Mouse (Mus musculus) E14TG2a.4 (cell line): ENCODE data around the gene Ralgapa2.

ENCODE experiments used
- H3K27me3 ChIP-seq: 2 replicates; pipeline ENCODE4 v1.6.1; 2014; ENCODE audit warnings: low read length, control low read depth; ENCODE audit not compliant: insufficient read depth
- H3K36me3 ChIP-seq: 2 replicates; pipeline ENCODE4 v1.6.1; 2014; ENCODE audit warnings: low read length, control low read depth; ENCODE audit not compliant: insufficient read depth
- H3K4me1 ChIP-seq: replicated peaks from 2 replicates; pipeline ENCODE4 v1.6.1; 2014; ENCODE audit warnings: low read depth, low read length, control low read depth
- H3K4me3 ChIP-seq: replicated peaks from 2 replicates; pipeline ENCODE4 v1.5.1; 2014; ENCODE audit warnings: mild to moderate bottlenecking, low read length
- H3K9me3 ChIP-seq: 2 replicates; pipeline ENCODE4 v1.6.1; 2014; ENCODE audit warnings: low read length, control low read depth
- CTCF ChIP-seq: conservative IDR thresholded peaks from 2 replicates; pipeline ENCODE4 v1.5.1; 2014; ENCODE audit warnings: low read length
- NANOG ChIP-seq: IDR thresholded peaks from 2 replicates; pipeline ENCODE4 v1.6.1; 2014; ENCODE audit warnings: borderline replicate concordance, low read length, mixed read lengths
- POU5F1 ChIP-seq: IDR thresholded peaks from 2 replicates; pipeline ENCODE4 v1.6.1; 2014; ENCODE audit warnings: low read length, borderline replicate concordance

The Ralgapa2 gene

GRCm38 (mm10) chr2:146414484-146415291, 97.5 kb downstream of the Ralgapa2 start:
- H3K4me3 ChIP-seq, result no peak overlapping the region
- no peak for TF ChIP-seq POU5F1
- no peak for TF ChIP-seq NANOG
- TF ChIP-seq CTCF, result peak; percentile 40
- H3K27me3 ChIP-seq, result no peaks in the 10 kb centered on the region
- 0 out of 2 replicates have a peak, but pooled peaks cover 4% of the 10 kb centered on the region for H3K4me1 ChIP-seq
- H3K9me3 ChIP-seq, result no peaks in the 10 kb centered on the region
- peaks cover 6% of the 10 kb centered on the region; the same call in 1 of the 2 replicates for H3K36me3 ChIP-seq

GRCm38 (mm10) chr2:146412733-146413132, 99.4 kb downstream of the Ralgapa2 start:
- TF ChIP-seq POU5F1 (no peak), CTCF (no peak), NANOG (no peak)

GRCm38 (mm10) chr2:146411904-146412303, 100.2 kb downstream of the Ralgapa2 start:
- no peaks in the 10 kb centered on the region for H3K9me3 ChIP-seq
- no peaks in the 10 kb centered on the region for H3K27me3 ChIP-seq
- no peak overlapping the region for H3K4me3 ChIP-seq
- no peak for TF ChIP-seq CTCF
- no peak for TF ChIP-seq POU5F1
- TF ChIP-seq NANOG, result no peak
- 0 out of 2 replicates have a peak, but pooled peaks cover 4% of the 10 kb centered on the region for H3K4me1 ChIP-seq
- H3K36me3 ChIP-seq, result peaks cover 6% of the 10 kb centered on the region; the same call in 1 of the 2 replicates

More at GRCm38 (mm10) chr2:146412733-146413132, 99.4 kb downstream of the Ralgapa2 start:
- H3K36me3 ChIP-seq, result peaks cover 6% of the 10 kb centered on the region; the same call in 1 of the 2 replicates
- no peak overlapping the region for H3K4me3 ChIP-seq
- H3K27me3 ChIP-seq, result no peaks in the 10 kb centered on the region
- no peaks in the 10 kb centered on the region for H3K9me3 ChIP-seq
- 0 out of 2 replicates have a peak, but pooled peaks cover 4% of the 10 kb centered on the region for H3K4me1 ChIP-seq

- TF ChIP-seq NANOG (no peak), CTCF (no peak), POU5F1 (no peak)
- peaks cover 25% of the 10 kb centered on the region for H3K36me3 ChIP-seq
- no peaks in the 10 kb centered on the region for H3K4me1 ChIP-seq
- no peaks in the 10 kb centered on the region for H3K27me3 ChIP-seq
- no peaks in the 10 kb centered on the region for H3K9me3 ChIP-seq
- H3K4me3 ChIP-seq, result no peak overlapping the region
Measured at GRCm38 (mm10) chr2:146407078-146407477, 105.1 kb downstream of the Ralgapa2 start.

GRCm38 (mm10) chr2:146401588-146401987, 110.6 kb downstream of the Ralgapa2 start:
- peaks cover 19% of the 10 kb centered on the region for H3K36me3 ChIP-seq
- TF ChIP-seq POU5F1, result no peak
- no peak overlapping the region for H3K4me3 ChIP-seq
- H3K27me3 ChIP-seq, result no peaks in the 10 kb centered on the region
- H3K9me3 ChIP-seq, result no peaks in the 10 kb centered on the region
- peaks cover 14% of the 10 kb centered on the region for H3K4me1 ChIP-seq

- H3K27me3 ChIP-seq, result no peaks in the 10 kb centered on the region
- no peak overlapping the region for H3K4me3 ChIP-seq
- TF ChIP-seq CTCF (no peak), POU5F1 (no peak), NANOG (no peak)
- peaks cover 14% of the 10 kb centered on the region for H3K36me3 ChIP-seq
- no peaks in the 10 kb centered on the region for H3K9me3 ChIP-seq
- peaks cover 14% of the 10 kb centered on the region for H3K4me1 ChIP-seq
Measured at GRCm38 (mm10) chr2:146400738-146401137, 111.4 kb downstream of the Ralgapa2 start.

- TF ChIP-seq POU5F1, result no peak
- TF ChIP-seq NANOG, result no peak
- TF ChIP-seq CTCF, result no peak
- Histone ChIP-seq H3K4me3 (no peak overlapping the region), H3K36me3 (no peaks in the 10 kb centered on the region; the same call in 1 of the 2 replicates), H3K4me1 (peaks cover 14% of the 10 kb centered on the region), H3K27me3 (no peaks in the 10 kb centered on the region), H3K9me3 (no peaks in the 10 kb centered on the region)
Measured at GRCm38 (mm10) chr2:146398211-146398865, 113.8 kb downstream of the Ralgapa2 start.

GRCm38 (mm10) chr2:146387211-146387610, 124.9 kb downstream of the Ralgapa2 start:
- Histone ChIP-seq H3K36me3 (peaks cover 11% of the 10 kb centered on the region), H3K4me3 (no peak overlapping the region), H3K4me1 (no peaks in the 10 kb centered on the region), H3K9me3 (peaks cover 5% of the 10 kb centered on the region; the same call in 1 of the 2 replicates), H3K27me3 (no peaks in the 10 kb centered on the region)
- TF ChIP-seq NANOG, result no peak
- no peak for TF ChIP-seq CTCF
- TF ChIP-seq POU5F1, result no peak
